Mouse (Mus musculus) naive thymus-derived CD4-positive, alpha-beta T cell, adult 2 months (primary cell): ENCODE data around the gene Asb16.
"Not testable (repeated sequence)": the region's sequence is repeated elsewhere in the genome, so short reads cannot be mapped to it uniquely, and the experiment has no call there.

Experiments
- DNase-seq: peaks from one replicate; pipeline ENCODE4 v3.0.0-alpha.2; 2011; ENCODE audit warnings: low read depth

The Asb16 gene

GRCm38 (mm10) chr11:102241874-102242273 lies 26.7 kb upstream of the Asb16 start:
- no peak for DNase-seq

GRCm38 (mm10) chr11:102244926-102245449 lies 23.6 kb upstream of the Asb16 start:
- peak; percentile 49 for DNase-seq

DNA sequence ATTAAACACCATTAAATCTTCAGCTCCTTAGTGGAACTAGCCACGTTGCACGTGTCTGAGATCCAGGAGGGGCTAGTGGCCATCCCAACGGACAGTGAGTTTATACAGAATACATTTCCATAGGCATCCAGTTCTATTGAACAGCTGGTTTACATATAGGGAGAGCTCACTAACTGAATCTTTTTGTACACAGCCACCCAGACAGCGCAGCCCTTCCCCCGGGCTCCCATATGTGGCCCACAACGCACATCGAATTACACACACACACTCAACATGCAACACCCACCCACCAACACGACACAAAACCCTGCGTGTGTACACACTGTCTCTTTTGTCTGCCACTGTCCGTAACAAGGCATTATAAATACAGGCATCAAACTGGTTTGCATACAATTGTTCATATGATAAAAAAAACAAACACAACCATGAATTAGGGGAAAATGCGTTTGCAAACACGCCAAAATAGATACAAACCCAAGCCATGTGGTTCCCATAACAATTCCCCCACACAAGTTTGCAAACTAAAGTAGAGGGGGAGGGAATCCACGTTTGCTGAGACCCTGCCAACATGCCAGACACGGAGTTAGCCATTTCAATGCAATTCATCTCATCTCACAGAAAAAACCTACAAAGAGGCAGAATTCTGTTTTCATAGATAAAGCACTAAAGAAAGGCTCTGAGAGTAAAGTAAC lies 22.8 kb upstream of the Asb16 start:
- DNase-seq = no peak

GRCm38 (mm10) chr11:102246273-102246635 lies 22.3 kb upstream of the Asb16 start:
- no peak for DNase-seq

GRCm38 (mm10) chr11:102246871-102247270 lies 21.7 kb upstream of the Asb16 start:
- no peak for DNase-seq

GRCm38 (mm10) chr11:102248630-102249230 lies 19.8 kb upstream of the Asb16 start, which contains the start of gene BC030867:
Gene BC030867 (plus strand): TSS chr11:102248882.
- peak; percentile 99 for DNase-seq

DNA sequence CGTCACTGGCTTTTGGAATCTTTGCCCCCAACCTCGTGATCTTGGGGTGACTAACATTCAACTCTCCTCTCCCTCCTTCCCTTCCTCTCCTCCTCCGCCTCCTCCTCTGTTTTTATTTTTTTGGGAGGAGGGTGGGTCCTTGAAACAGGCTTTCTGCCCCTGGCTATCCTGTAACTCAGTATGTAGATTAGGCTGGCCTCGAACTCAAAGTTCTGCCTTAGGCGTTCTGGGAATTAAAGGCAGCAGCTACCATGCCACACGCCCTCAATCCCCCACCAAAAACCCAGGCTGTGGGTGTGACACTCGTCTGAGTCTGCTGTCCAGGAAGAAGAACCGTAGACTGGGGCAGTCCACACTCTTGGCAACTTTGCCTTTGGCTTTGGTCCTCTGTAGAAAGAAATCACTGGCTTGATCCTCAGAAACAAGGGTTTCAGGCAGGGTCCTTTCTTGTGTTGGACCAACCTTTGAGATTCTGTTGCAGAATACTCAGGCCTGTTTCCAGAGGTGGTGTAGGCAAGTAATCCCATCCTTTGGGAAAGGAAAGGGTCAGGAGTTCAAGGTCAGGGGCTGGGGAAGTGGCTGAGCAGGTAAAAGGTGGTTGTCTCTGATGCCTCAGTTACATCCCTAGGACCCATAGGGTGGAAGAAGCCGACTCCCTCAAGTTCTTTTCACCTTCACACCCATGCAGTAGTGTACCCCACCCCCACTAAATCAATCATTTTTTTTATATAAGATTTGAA lies 19.0 kb upstream of the Asb16 start:
- DNase-seq = no peak

- no peak for DNase-seq
Observed at GRCm38 (mm10) chr11:102257514-102257913, 11.0 kb upstream of the Asb16 start.

- no peak for DNase-seq
Observed at GRCm38 (mm10) chr11:102258095-102258494, 10.4 kb upstream of the Asb16 start.

GRCm38 (mm10) chr11:102258521-102258920 lies 10.0 kb upstream of the Asb16 start:
- DNase-seq = peak; percentile 16

DNA sequence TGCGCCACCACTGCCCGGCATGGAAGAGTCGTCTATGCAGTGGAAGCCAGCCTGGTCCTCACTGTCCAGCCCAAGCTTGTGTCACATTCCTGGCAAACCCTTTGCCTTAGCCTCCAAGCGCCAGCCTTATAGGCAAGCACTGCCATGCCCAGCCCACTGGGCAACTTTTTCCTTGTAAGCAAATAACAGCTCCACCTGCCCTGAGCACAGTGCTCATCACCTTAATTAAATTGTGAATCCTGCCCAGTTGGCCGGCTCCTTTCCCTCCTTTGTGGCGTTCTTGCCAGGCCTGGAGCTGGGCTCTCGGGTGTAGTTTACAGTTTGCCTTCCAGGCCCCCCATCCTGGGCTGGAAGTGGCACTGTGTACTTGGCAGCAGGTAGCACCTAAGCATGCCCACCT lies 5.3 kb upstream of the Asb16 start:
- DNase-seq = no peak

GRCm38 (mm10) chr11:102265816-102266215 lies 2.7 kb upstream of the Asb16 start:
- DNase-seq = no peak

DNA sequence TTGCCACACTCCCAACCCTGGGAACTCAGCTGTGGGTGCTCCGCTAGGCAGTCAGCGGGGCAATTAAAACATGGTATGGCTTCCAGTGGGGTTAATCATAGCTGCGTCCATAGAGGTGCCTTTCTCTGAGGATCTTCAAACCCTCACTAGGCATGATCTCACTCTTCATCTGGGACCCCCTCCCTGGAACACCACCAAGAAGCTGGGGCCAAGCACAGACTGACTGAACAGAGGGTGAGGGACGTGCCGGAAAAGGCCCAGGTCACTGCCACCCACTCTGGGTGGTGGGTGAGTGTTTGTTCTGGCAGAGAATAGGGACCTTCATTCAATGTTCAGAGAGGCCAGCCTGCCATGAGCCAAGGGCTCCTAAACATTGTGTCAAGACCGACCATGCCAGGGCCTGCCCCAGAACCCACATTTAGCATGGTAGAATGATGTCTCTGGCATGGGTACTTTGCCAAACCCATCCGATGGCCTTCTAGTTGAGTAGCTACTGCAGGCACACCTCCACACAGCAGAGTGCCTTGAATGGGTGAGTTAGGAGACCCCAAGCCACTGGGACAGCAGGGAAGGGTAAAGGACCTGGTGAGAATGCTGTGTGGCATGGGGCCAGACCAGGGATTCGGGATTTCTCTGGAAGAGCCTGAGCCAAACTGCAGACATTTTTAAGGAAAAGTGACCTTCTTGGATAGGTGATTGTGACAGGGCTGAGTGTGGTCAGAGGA lies 1.8 kb upstream of the Asb16 start:
- no peak for DNase-seq

GRCm38 (mm10) chr11:102267480-102267879 lies 1.1 kb upstream of the Asb16 start:
- DNase-seq = peak; percentile 70

DNA sequence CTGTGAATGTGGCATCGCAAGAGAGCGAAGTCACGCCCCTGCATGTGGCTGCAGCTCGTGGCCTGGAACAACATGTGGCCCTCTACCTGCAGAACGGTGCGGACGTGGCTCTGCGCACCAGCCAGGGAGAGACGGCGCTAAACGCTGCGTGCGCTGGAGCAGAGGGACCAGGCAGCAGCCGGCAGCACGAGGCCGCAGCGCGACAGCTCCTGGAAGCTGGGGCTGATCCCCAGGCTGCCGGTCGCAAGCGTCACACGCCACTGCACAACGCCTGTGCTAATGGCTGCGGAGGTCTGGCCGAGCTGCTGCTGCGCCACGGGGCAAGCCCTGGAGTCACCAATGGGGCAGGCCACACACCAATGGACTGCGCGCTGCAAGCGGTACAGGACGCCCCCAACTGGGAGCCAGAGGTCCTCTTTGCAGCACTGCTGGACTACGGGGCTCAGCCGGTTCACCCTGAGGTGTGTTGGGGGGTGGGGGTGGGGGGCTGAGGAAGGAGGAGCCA lies 7.9 kb downstream of the Asb16 start:
- no peak for DNase-seq

- DNase-seq = no peak
Observed at GRCm38 (mm10) chr11:102277754-102278153, 9.2 kb downstream of the Asb16 start.

- DNase-seq = no peak
Observed at GRCm38 (mm10) chr11:102279595-102279994, 11.1 kb downstream of the Asb16 start.

GRCm38 (mm10) chr11:102280267-102280666 lies 11.7 kb downstream of the Asb16 start:
- DNase-seq = not testable (repeated sequence)

GRCm38 (mm10) chr11:102283922-102284321 lies 15.4 kb downstream of the Asb16 start:
- peak; percentile 49 for DNase-seq

GRCm38 (mm10) chr11:102284501-102285094 lies 16.1 kb downstream of the Asb16 start, which contains the start of gene Tmub2:
Gene Tmub2 (plus strand): TSS chr11:102284931.
- peak; percentile 99 for DNase-seq

DNA sequence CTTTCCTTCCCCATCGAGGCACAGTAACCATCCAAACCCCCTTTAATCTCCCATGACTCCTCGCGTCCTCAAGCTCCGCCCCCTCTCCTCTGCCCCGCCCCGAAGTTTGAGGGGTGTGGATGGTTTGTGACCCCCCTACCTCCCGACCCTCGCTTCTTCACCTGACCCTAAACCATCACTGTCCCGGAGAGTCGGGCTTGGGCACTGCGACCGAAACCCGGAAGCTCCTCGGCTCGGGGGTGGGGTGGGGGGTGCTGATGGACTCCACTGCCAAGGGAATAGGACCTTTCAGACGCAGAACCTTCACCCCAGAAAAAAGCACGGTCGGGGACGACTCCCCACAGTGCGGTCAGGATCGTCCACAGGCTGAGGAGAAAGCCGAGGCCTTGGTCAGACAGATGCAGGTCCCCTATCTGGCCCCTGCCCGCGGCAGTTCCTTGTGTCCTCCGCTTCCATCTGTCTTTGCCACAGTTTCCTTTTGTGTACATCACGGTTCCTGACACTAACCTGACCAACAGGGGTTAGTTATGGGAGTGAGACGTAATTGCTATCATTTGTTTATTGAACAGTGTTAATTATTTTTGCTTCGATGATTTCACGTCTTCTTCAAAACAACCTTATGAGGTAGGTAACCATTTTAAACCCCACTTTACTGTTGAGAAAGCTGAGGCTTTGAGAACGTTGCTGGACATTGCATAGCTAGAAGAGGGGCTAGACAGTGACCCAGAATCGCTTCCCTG lies 16.7 kb downstream of the Asb16 start:
- no peak for DNase-seq
